Mouse (Mus musculus): ENCODE data around the gene Cep131. TPM values are rescaled to one million over a fixed set of nuclear protein-coding genes. Genes with fewer than 3 reads are reported as not detected.
A peak's percentile ranks its signal among the peaks of the same experiment; 100 is the strongest.

Gene Cep131
- polyA plus RNA-seq, 1 experiment from 2014 or later, result 6.3 TPM

GRCm38 (mm10) chr11:120030145-120030901 lies 56.3 kb downstream of the Cep131 start:
- Histone ChIP-seq H3K27me3 (ENCODE audit: control insufficient read depth, insufficient read depth, low read length) (no peaks in the 10 kb centered on the region), H3K36me3 (ENCODE audit: control insufficient read depth, insufficient read depth, low read length) (no peaks in the 10 kb centered on the region), H3K9ac (ENCODE audit: low read length) (no peak overlapping the region), H3K9me3 (ENCODE audit: control insufficient read depth, low read length) (no peaks in the 10 kb centered on the region), H3K4me3 (ENCODE audit: low read depth, low read length) (no peak overlapping the region), H3K27ac (replicated peaks) (no peak overlapping the region), H3K4me2 (replicated peaks; ENCODE audit: low read depth) (no peak overlapping the region), H3K4me1 (replicated peaks; ENCODE audit: control insufficient read depth, insufficient read depth) (no peaks in the 10 kb centered on the region)
- DNase-seq (ENCODE audit: low spot score), result no peak
- WGBS, result 38% methylated on average over 10 of the region's 10 CpGs
- peak; percentile 17; the same call in 1 of the 2 replicates for ATAC-seq (ENCODE audit: low FRiP score, low TSS enrichment)
- TF ChIP-seq EP300 (optimal IDR thresholded peaks at IDR 0.05) (no peak), CTCF (IDR thresholded peaks at IDR 0.05; ENCODE audit: low read depth) (peak; percentile 84)

- no peak overlapping the region for H3K4me2 ChIP-seq (replicated peaks; ENCODE audit: low read depth)
- no peaks in the 10 kb centered on the region for H3K27me3 ChIP-seq (ENCODE audit: control insufficient read depth, insufficient read depth, low read length)
- no peak for TF ChIP-seq CTCF (IDR thresholded peaks at IDR 0.05; ENCODE audit: low read depth)
- TF ChIP-seq EP300 (optimal IDR thresholded peaks at IDR 0.05), result no peak
- no peaks in the 10 kb centered on the region for H3K36me3 ChIP-seq (ENCODE audit: control insufficient read depth, insufficient read depth, low read length)
- WGBS, result 43% methylated on average over 9 of the region's 9 CpGs
- no peak for DNase-seq (ENCODE audit: low spot score)
- H3K27ac ChIP-seq (replicated peaks), result no peak overlapping the region
- H3K9me3 ChIP-seq (ENCODE audit: control insufficient read depth, low read length), result no peaks in the 10 kb centered on the region
- no peak overlapping the region for H3K9ac ChIP-seq (ENCODE audit: low read length)
- no peak overlapping the region for H3K4me3 ChIP-seq (ENCODE audit: low read depth, low read length)
- ATAC-seq (ENCODE audit: low FRiP score, low TSS enrichment), result peak; percentile 24; the same call in 1 of the 2 replicates
- no peaks in the 10 kb centered on the region for H3K4me1 ChIP-seq (replicated peaks; ENCODE audit: control insufficient read depth, insufficient read depth)
Observed at GRCm38 (mm10) chr11:120029431-120030144, 57.0 kb downstream of the Cep131 start.

- H3K27ac ChIP-seq (replicated peaks), result no peak overlapping the region
- no peak for TF ChIP-seq CTCF (IDR thresholded peaks at IDR 0.05; ENCODE audit: low read depth)
- no peak for TF ChIP-seq EP300 (optimal IDR thresholded peaks at IDR 0.05)
- peak; percentile 53 for DNase-seq (ENCODE audit: low spot score)
- H3K27me3 ChIP-seq (ENCODE audit: control insufficient read depth, insufficient read depth, low read length), result no peaks in the 10 kb centered on the region
- H3K9ac ChIP-seq (ENCODE audit: low read length), result no peak overlapping the region
- no peak; the same call in 1 of the 2 replicates for ATAC-seq (ENCODE audit: low FRiP score, low TSS enrichment)
- peak overlapping the region; percentile 25; the same call in 1 of the 2 replicates for H3K4me2 ChIP-seq (replicated peaks; ENCODE audit: low read depth)
- 56% methylated on average over 18 of the region's 18 CpGs for WGBS
- no peak overlapping the region for H3K4me3 ChIP-seq (ENCODE audit: low read depth, low read length)
- H3K9me3 ChIP-seq (ENCODE audit: control insufficient read depth, low read length), result no peaks in the 10 kb centered on the region
- no peaks in the 10 kb centered on the region for H3K36me3 ChIP-seq (ENCODE audit: control insufficient read depth, insufficient read depth, low read length)
- no peaks in the 10 kb centered on the region for H3K4me1 ChIP-seq (replicated peaks; ENCODE audit: control insufficient read depth, insufficient read depth)
Observed at GRCm38 (mm10) chr11:120028319-120029092, 58.1 kb downstream of the Cep131 start.

- WGBS, result 85% methylated on average over 3 of the region's 3 CpGs
- no peaks in the 10 kb centered on the region for H3K27me3 ChIP-seq (ENCODE audit: control insufficient read depth, insufficient read depth, low read length)
- ATAC-seq (ENCODE audit: low FRiP score, low TSS enrichment), result no peak
- no peaks in the 10 kb centered on the region for H3K36me3 ChIP-seq (ENCODE audit: control insufficient read depth, insufficient read depth, low read length)
- H3K4me3 ChIP-seq (ENCODE audit: low read depth, low read length), result no peak overlapping the region
- H3K9ac ChIP-seq (ENCODE audit: low read length), result no peak overlapping the region
- H3K4me1 ChIP-seq (replicated peaks; ENCODE audit: control insufficient read depth, insufficient read depth), result no peaks in the 10 kb centered on the region
- H3K27ac ChIP-seq (replicated peaks), result no peak overlapping the region
- H3K9me3 ChIP-seq (ENCODE audit: control insufficient read depth, low read length), result no peaks in the 10 kb centered on the region
- TF ChIP-seq CTCF (IDR thresholded peaks at IDR 0.05; ENCODE audit: low read depth) (no peak), EP300 (optimal IDR thresholded peaks at IDR 0.05) (no peak)
- H3K4me2 ChIP-seq (replicated peaks; ENCODE audit: low read depth), result no peak overlapping the region
- no peak for DNase-seq (ENCODE audit: low spot score)
Observed at GRCm38 (mm10) chr11:120026941-120027340, 59.7 kb downstream of the Cep131 start.

- Histone ChIP-seq H3K9ac (ENCODE audit: low read length) (no peak overlapping the region), H3K4me3 (ENCODE audit: low read depth, low read length) (no peak overlapping the region), H3K36me3 (ENCODE audit: control insufficient read depth, insufficient read depth, low read length) (no peaks in the 10 kb centered on the region), H3K4me1 (replicated peaks; ENCODE audit: control insufficient read depth, insufficient read depth) (no peaks in the 10 kb centered on the region), H3K9me3 (ENCODE audit: control insufficient read depth, low read length) (no peaks in the 10 kb centered on the region), H3K4me2 (replicated peaks; ENCODE audit: low read depth) (no peak overlapping the region), H3K27me3 (ENCODE audit: control insufficient read depth, insufficient read depth, low read length) (no peaks in the 10 kb centered on the region), H3K27ac (replicated peaks) (no peak overlapping the region)
- TF ChIP-seq CTCF (IDR thresholded peaks at IDR 0.05; ENCODE audit: low read depth), result peak; percentile 21; the same call in 1 of the 2 replicates
- TF ChIP-seq EP300 (optimal IDR thresholded peaks at IDR 0.05), result no peak
- DNase-seq (ENCODE audit: low spot score) (no peak), ATAC-seq (ENCODE audit: low FRiP score, low TSS enrichment) (0 out of 2 replicates have a peak, but pooled peaks have one; percentile 22)
- 60% methylated on average over 12 of the region's 12 CpGs for WGBS
Observed at GRCm38 (mm10) chr11:120022841-120023240, 63.8 kb downstream of the Cep131 start.
